Comparison of ENCODE assay signal across 29 mouse cellular contexts in the genomic region with DNA sequence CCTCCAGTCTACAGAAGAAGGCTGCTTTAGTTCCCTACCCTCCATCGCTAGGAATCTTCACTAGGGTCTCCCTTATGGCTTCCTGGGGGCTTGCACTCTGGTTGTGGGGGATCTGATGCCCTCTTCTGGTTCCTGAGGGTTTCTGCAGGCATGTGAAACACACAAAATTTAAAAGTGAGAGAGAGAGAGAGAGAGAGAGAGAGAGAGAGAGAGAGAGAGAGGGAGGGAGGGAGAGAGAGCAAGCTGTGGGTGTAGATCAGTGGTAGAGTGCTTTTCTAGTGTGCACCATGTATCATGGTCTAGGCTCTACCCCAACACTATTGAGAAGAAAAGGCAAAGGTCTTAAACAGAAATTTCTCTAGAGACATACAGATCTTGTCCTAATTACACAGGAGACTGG. TPM values are rescaled to one million over a fixed set of nuclear protein-coding genes. Genes with fewer than 3 reads are reported as not detected.
DNase-seq lines count a peak whose midpoint lies in the region; ATAC-seq and TF ChIP-seq lines count a peak whose summit lies in the region.
"Had no signal": no experiment of that assay in that cellular context is flagged by ENCODE, and none has a peak within 500 bp of the region (broad histone marks: within the 10 kb centered on the region; RNA-seq: fewer than 3 reads in every experiment).

No protein-coding gene starts in this region.

- no peak overlapping the region for H3K27ac ChIP-seq in kidney, postnatal 0 days
- H3K27ac ChIP-seq in kidney, embryonic 14.5 days (ENCODE audit: low read depth, low read length): no peak overlapping the region
- H3K27ac ChIP-seq in MEL (ENCODE audit: control insufficient read depth, low read depth, low read length): no peak overlapping the region
- H3K27ac ChIP-seq: embryonic facial prominence, embryonic 12.5 days; forebrain, embryonic 12.5 days; heart, embryonic 10.5 days; hindbrain, embryonic 13.5 days; hindbrain, postnatal 0 days had no signal

- 19% methylated on average over 1 of the region's 1 CpGs for WGBS in kidney, postnatal 0 days
- 44% methylated on average over 1 of the region's 1 CpGs for WGBS in kidney, embryonic 14.5 days

- ATAC-seq in kidney, postnatal 0 days (replicated peaks; ENCODE audit: low FRiP score, low read depth): no peak
- ATAC-seq in kidney, embryonic 14.5 days (ENCODE audit: low FRiP score, low TSS enrichment): no peak
- ATAC-seq: forebrain, embryonic 16.5 days; hindbrain, postnatal 0 days; Patski had no signal

- peak; percentile 11 for TF ChIP-seq RAD21 in MEL (IDR thresholded peaks at IDR 0.05; ENCODE audit: low read depth, low read length)

- no peak for DNase-seq in kidney, postnatal 0 days (ENCODE audit: low spot score)
- peak; percentile 25 for DNase-seq in retina, postnatal 1 day
- no peak for DNase-seq in retina, embryonic 14.5 days (ENCODE audit: low spot score)
- DNase-seq in MEL (ENCODE audit: low read depth, low spot score): no peak
- DNase-seq in Muller cell, postnatal 12 days (ENCODE audit: inconsistent ontology term): no peak
- no peak for DNase-seq in heart, postnatal 25 days (ENCODE audit: low spot score)
- DNase-seq: adrenal gland, adult 2 months; adrenal gland, postnatal 36 days; cerebellum, adult 11-12 months; cerebellum, adult 9-10 months; cerebellum, postnatal 25 days; gastrocnemius, postnatal 10 days; heart, adult 18-20 months; heart, postnatal 10 days had no signal

- no peaks in the 10 kb centered on the region for H3K27me3 ChIP-seq in kidney, postnatal 0 days (ENCODE audit: insufficient read depth, low read length)
- no peaks in the 10 kb centered on the region for H3K27me3 ChIP-seq in kidney, embryonic 14.5 days (ENCODE audit: control insufficient read depth, insufficient read depth, low read length)
- H3K27me3 ChIP-seq in MEL (ENCODE audit: control insufficient read depth in 1 of 2, insufficient read depth in 2 of 2, low read length in 2 of 2): no peaks in the 10 kb centered on the region
- H3K27me3 ChIP-seq: embryonic facial prominence, embryonic 12.5 days; forebrain, embryonic 12.5 days; hindbrain, embryonic 13.5 days had no signal

- no peaks in the 10 kb centered on the region for H3K9me3 ChIP-seq in kidney, postnatal 0 days (replicated peaks; ENCODE audit: low read length)
- H3K9me3 ChIP-seq in kidney, embryonic 14.5 days (ENCODE audit: control insufficient read depth, low read length): no peaks in the 10 kb centered on the region
- no peaks in the 10 kb centered on the region for H3K9me3 ChIP-seq in MEL (replicated peaks; ENCODE audit: insufficient read depth, low read length)
- H3K9me3 ChIP-seq: embryonic facial prominence, embryonic 12.5 days; forebrain, embryonic 12.5 days; G1E; heart, embryonic 10.5 days; hindbrain, embryonic 13.5 days had no signal

- peak; percentile 24; the same call in 1 of the 2 replicates for TF ChIP-seq CTCF in kidney, postnatal 0 days (IDR thresholded peaks at IDR 0.05; ENCODE audit: low read depth)
- TF ChIP-seq CTCF in MEL (IDR thresholded peaks at IDR 0.05 in 2 of 3, conservative IDR thresholded peaks at IDR 0.05 in 1 of 3; ENCODE audit: control insufficient read depth in 1 of 3, insufficient read depth in 1 of 3, low read depth in 2 of 3, low read length in 3 of 3, poor library complexity in 1 of 3, severe bottlenecking in 1 of 3): peak; percentile 30 to 43 (median 39); a peak in 4 of 6 replicates

- intact Hi-C loops in heart, postnatal 25 days (cut with DNase I): loop anchor here (5.0 kb wide), 1 partner anchor 186 kb away; no protein-coding TSS in a partner anchor

- no peaks in the 10 kb centered on the region for H3K4me1 ChIP-seq in kidney, postnatal 0 days (replicated peaks; ENCODE audit: insufficient read depth, low read length)
- no peaks in the 10 kb centered on the region for H3K4me1 ChIP-seq in kidney, embryonic 14.5 days (ENCODE audit: control insufficient read depth, insufficient read depth, low read length)
- H3K4me1 ChIP-seq in MEL (ENCODE audit: control insufficient read depth in 1 of 2, insufficient read depth in 2 of 2, low read length in 2 of 2): peaks cover 5% of the 10 kb centered on the region in 2 experiments
- H3K4me1 ChIP-seq: embryonic facial prominence, embryonic 12.5 days; forebrain, embryonic 12.5 days; heart, embryonic 10.5 days; hindbrain, embryonic 13.5 days had no signal

- H3K4me3 ChIP-seq in kidney, postnatal 0 days (replicated peaks; ENCODE audit: low read depth, low read length): no peak overlapping the region
- no peak overlapping the region for H3K4me3 ChIP-seq in kidney, embryonic 14.5 days (ENCODE audit: low read length)
- H3K4me3 ChIP-seq in MEL (ENCODE audit: control insufficient read depth in 1 of 2, insufficient read depth in 1 of 2, low read depth in 2 of 2, low read length in 2 of 2): no peak overlapping the region
- H3K4me3 ChIP-seq: embryonic facial prominence, embryonic 12.5 days; forebrain, embryonic 12.5 days; heart, embryonic 10.5 days; hindbrain, embryonic 13.5 days had no signal

- H3K4me2 ChIP-seq in kidney, postnatal 0 days (ENCODE audit: low read length): no peak overlapping the region
- H3K4me2 ChIP-seq in kidney, embryonic 14.5 days (replicated peaks; ENCODE audit: low read depth, low read length): no peak overlapping the region
- H3K4me2 ChIP-seq: embryonic facial prominence, embryonic 12.5 days; forebrain, embryonic 12.5 days; hindbrain, embryonic 13.5 days had no signal

- no peak overlapping the region for H3K9ac ChIP-seq in kidney, postnatal 0 days (ENCODE audit: low read depth, low read length)
- no peak overlapping the region for H3K9ac ChIP-seq in kidney, embryonic 14.5 days (ENCODE audit: low read depth, low read length)
- H3K9ac ChIP-seq in MEL (ENCODE audit: control insufficient read depth, low read depth, low read length, poor library complexity, severe bottlenecking): no peak overlapping the region
- H3K9ac ChIP-seq: embryonic facial prominence, embryonic 12.5 days; forebrain, embryonic 12.5 days; hindbrain, embryonic 13.5 days had no signal

- H3K79me2 ChIP-seq in MEL (ENCODE audit: control insufficient read depth, insufficient read depth, low read length, poor library complexity): no peaks in the 10 kb centered on the region

- no peak for TF ChIP-seq POLR2A in MEL (IDR thresholded peaks at IDR 0.05; ENCODE audit: control insufficient read depth in 1 of 2, insufficient read depth in 1 of 2, low read depth in 1 of 2, low read length in 2 of 2, poor library complexity in 1 of 2)

- H3K36me3 ChIP-seq in kidney, postnatal 0 days (ENCODE audit: insufficient read depth, low read length): no peaks in the 10 kb centered on the region
- H3K36me3 ChIP-seq in kidney, embryonic 14.5 days (ENCODE audit: control insufficient read depth, insufficient read depth, low read length): no peaks in the 10 kb centered on the region
- H3K36me3 ChIP-seq in MEL (ENCODE audit: control insufficient read depth in 1 of 2, insufficient read depth in 2 of 2, low read length in 2 of 2): no peaks in the 10 kb centered on the region
- H3K36me3 ChIP-seq: embryonic facial prominence, embryonic 12.5 days; forebrain, embryonic 12.5 days; G1E; heart, embryonic 10.5 days; hindbrain, embryonic 13.5 days had no signal

- TF ChIP-seq EP300 in MEL (IDR thresholded peaks at IDR 0.05; ENCODE audit: low read depth in 1 of 2, low read length in 2 of 2): no peak

TF ChIP-seq in MEL, 35 proteins besides CTCF, POLR2A, EP300 and RAD21:
- TF ChIP-seq ETS1 (IDR thresholded peaks at IDR 0.05; ENCODE audit: low read depth, low read length) (no peak), ZC3H11A (IDR thresholded peaks at IDR 0.05; ENCODE audit: low read depth, low read length) (0 out of 2 replicates have a peak, but pooled peaks have one; percentile 10), JUND (IDR thresholded peaks at IDR 0.05; ENCODE audit: low read depth, low read length) (peak; percentile 97), SMC3 (IDR thresholded peaks at IDR 0.05; ENCODE audit: low read depth, low read length) (peak; percentile 33)

RNA-seq across cellular contexts. Expression of a gene that starts 7.5 kb away (rescaled TPM):
- 119 and 185 TPM in 2 replicates for polyA plus RNA-seq in kidney, postnatal 0 days (2015; fragmentation: Nextera tagmentation; extraction: Ambion mirVana)
- 0.76 TPM in 1 of 2 replicates, not detected in the other for polyA plus RNA-seq in kidney, embryonic 14.5 days (2014; fragmentation: Nextera tagmentation; extraction: Ambion mirVana)
- not detected in 2 replicates for total RNA-seq in MEL (2012; rRNA removed)
- polyA plus RNA-seq in MEL (2012; ENCODE audit: insufficient read depth in 1 of 2, insufficient read length in 2 of 2, low read depth in 1 of 2, low replicate concordance in 2 of 2, missing spikeins in 1 of 2): not detected
- total RNA-seq in heart, postnatal 25 days (2021): not detected
- total RNA-seq: adrenal gland, adult 2 months; adrenal gland, postnatal 36 days; gastrocnemius, postnatal 10 days; gastrocnemius, postnatal 4 days; heart, adult 18-20 months; heart, postnatal 10 days; hematopoietic stem cell, adult 5-6 weeks; hindbrain, postnatal 0 days had no signal
- polyA plus RNA-seq: C2C12; cortical plate, adult 2 months; embryonic facial prominence, embryonic 12.5 days; forebrain, embryonic 12.5 days; forebrain, embryonic 16.5 days; frontal cortex, adult 2 months; G1E; heart, embryonic 10.5 days; heart, embryonic 14.5 days; hindbrain, embryonic 13.5 days; hindbrain, postnatal 0 days; Patski had no signal

RNA-seq across cellular contexts. Expression of a gene that starts 13.8 kb away (rescaled TPM):
- polyA plus RNA-seq in kidney, postnatal 0 days (2015; fragmentation: Nextera tagmentation; extraction: Ambion mirVana): 46.1 and 48.1 TPM in 2 replicates
- polyA plus RNA-seq in kidney, embryonic 14.5 days (2014; fragmentation: Nextera tagmentation; extraction: Ambion mirVana): 28.0 and 48.1 TPM in 2 replicates
- 14.5 and 14.7 TPM in 2 replicates for total RNA-seq in MEL (2012; rRNA removed)
- 10 to 100 TPM in 1 of 2 experiments, not detected in 1; 52.0 TPM for polyA plus RNA-seq in MEL (2012; ENCODE audit: insufficient read depth in 1 of 2, insufficient read length in 2 of 2, low read depth in 1 of 2, low replicate concordance in 2 of 2, missing spikeins in 1 of 2)
- total RNA-seq in heart, postnatal 25 days (2021): 10 to 100 TPM; 30.6 to 31.8 TPM

RNA-seq across cellular contexts. Expression of a gene that starts 13.8 kb away (rescaled TPM):
- polyA plus RNA-seq in kidney, postnatal 0 days (2015; fragmentation: Nextera tagmentation; extraction: Ambion mirVana): 100 and 108 TPM in 2 replicates
- 130 and 151 TPM in 2 replicates for polyA plus RNA-seq in kidney, embryonic 14.5 days (2014; fragmentation: Nextera tagmentation; extraction: Ambion mirVana)
- 126 and 137 TPM in 2 replicates for total RNA-seq in MEL (2012; rRNA removed)
- polyA plus RNA-seq in MEL (2012; ENCODE audit: insufficient read depth in 1 of 2, insufficient read length in 2 of 2, low read depth in 1 of 2, low replicate concordance in 2 of 2, missing spikeins in 1 of 2): 100 to 1,000 TPM; 160 to 165 TPM
- 10 to 100 TPM; 52.0 to 60.4 TPM for total RNA-seq in heart, postnatal 25 days (2021)

RNA-seq across cellular contexts. Expression of a gene that starts 19.2 kb away (rescaled TPM):
- polyA plus RNA-seq in kidney, postnatal 0 days (2015; fragmentation: Nextera tagmentation; extraction: Ambion mirVana): 1.5 and 2.0 TPM in 2 replicates
- polyA plus RNA-seq in kidney, embryonic 14.5 days (2014; fragmentation: Nextera tagmentation; extraction: Ambion mirVana): 0.43 and 0.44 TPM in 2 replicates
- 1.4 and 7.1 TPM in 2 replicates for total RNA-seq in MEL (2012; rRNA removed)
- 10 to 100 TPM in 1 of 2 experiments, not detected in 1; 18.2 TPM for polyA plus RNA-seq in MEL (2012; ENCODE audit: insufficient read depth in 1 of 2, insufficient read length in 2 of 2, low read depth in 1 of 2, low replicate concordance in 2 of 2, missing spikeins in 1 of 2)
- not detected for total RNA-seq in heart, postnatal 25 days (2021)
- total RNA-seq: adrenal gland, adult 2 months; adrenal gland, postnatal 36 days; G1E; gastrocnemius, postnatal 10 days; gastrocnemius, postnatal 4 days; heart, adult 18-20 months; heart, postnatal 10 days; hematopoietic stem cell, adult 5-6 weeks; hindbrain, postnatal 0 days had no signal
- polyA plus RNA-seq: cortical plate, adult 2 months; embryonic facial prominence, embryonic 12.5 days; forebrain, embryonic 12.5 days; forebrain, embryonic 16.5 days; frontal cortex, adult 2 months; hindbrain, embryonic 13.5 days; hindbrain, postnatal 0 days had no signal

RNA-seq across cellular contexts. Expression of a gene that starts 26.6 kb away (rescaled TPM):
- 30.0 and 37.2 TPM in 2 replicates for polyA plus RNA-seq in kidney, postnatal 0 days (2015; fragmentation: Nextera tagmentation; extraction: Ambion mirVana)
- polyA plus RNA-seq in kidney, embryonic 14.5 days (2014; fragmentation: Nextera tagmentation; extraction: Ambion mirVana): 55.6 and 62.0 TPM in 2 replicates
- 80.4 and 84.6 TPM in 2 replicates for total RNA-seq in MEL (2012; rRNA removed)
- 100 to 1,000 TPM in 1 of 2 experiments, not detected in 1; 147 TPM for polyA plus RNA-seq in MEL (2012; ENCODE audit: insufficient read depth in 1 of 2, insufficient read length in 2 of 2, low read depth in 1 of 2, low replicate concordance in 2 of 2, missing spikeins in 1 of 2)
- 10 to 100 TPM; 58.3 to 64.4 TPM for total RNA-seq in heart, postnatal 25 days (2021)

Comparison
In these comparisons a context has a peak if more than half of its experiments do, and no peak if none do; other contexts are left out.
1. RNA of a gene that starts 7.5 kb away (polyA plus RNA-seq): 119 to 185 TPM in kidney, postnatal 0 days; 0.76 TPM in kidney, embryonic 14.5 days and not detected in MEL; every median in the first group is over 10 times any median in the second.